Mouse (Mus musculus) central nervous system, embryonic 11.5 days (tissue): ENCODE data around the gene Jazf1. TPM values are rescaled to one million over a fixed set of nuclear protein-coding genes. Genes with fewer than 3 reads are reported as not detected.

ENCODE experiments used
- polyA plus RNA-seq: library from polyadenylated mRNA; depleted of rRNA; stranded (reverse); fragments of >200 nt; gene quantifications from 2 replicates; pipeline ENCODE4 v1.2.3, GENCODE M21; 2012; rRNA removed

Jazf1 gene
- 2.2 and 4.8 TPM in 2 replicates for polyA plus RNA-seq

GRCm38 (mm10) chr6:53067989-53068874 is at the start of gene Jazf1:
Jazf1 (minus strand) TSS chr6:53068631.

Other genes starting within 250 kb of the Jazf1 start
- 3.3 and 7.3 TPM in 2 replicates for gene Creb5, start 218.6 kb upstream of the Jazf1 start, polyA plus RNA-seq